Mouse (Mus musculus): Measurements from ENCODE around the gene Rpsa. TPM values are rescaled to one million over a fixed set of nuclear protein-coding genes. Genes with fewer than 3 reads are reported as not detected.
"Not testable (repeated sequence)": the region's sequence is repeated elsewhere in the genome, so short reads cannot be mapped to it uniquely, and the experiment has no call there.

Gene Rpsa
- 100 to 1,000 TPM; 879 to 949 TPM for total RNA-seq (2021)
- long read RNA-seq, experiment 1, transcript Rpsa-204 (6 exons, 1,599 nt): minor isoform, 10 of 417 reads
- long read RNA-seq, experiment 1, transcript Rpsa-201 (7 exons, 1,938 nt): major isoform, 294 of 417 reads
- long read RNA-seq, experiment 1, partial matches to known transcripts: 107 of 417 reads
- long read RNA-seq, experiment 1, other reads (novel, unspliced or antisense): 6 of 417 reads
- long read RNA-seq, experiment 2, transcript Rpsa-201 (7 exons, 1,938 nt): major isoform, 135 of 203 reads
- long read RNA-seq, experiment 2, transcript Rpsa-204 (6 exons, 1,599 nt): minor isoform, 9 of 203 reads
- long read RNA-seq, experiment 2, partial matches to known transcripts: 55 of 203 reads
- long read RNA-seq, experiment 2, other reads (novel, unspliced or antisense): 4 of 203 reads

DNA sequence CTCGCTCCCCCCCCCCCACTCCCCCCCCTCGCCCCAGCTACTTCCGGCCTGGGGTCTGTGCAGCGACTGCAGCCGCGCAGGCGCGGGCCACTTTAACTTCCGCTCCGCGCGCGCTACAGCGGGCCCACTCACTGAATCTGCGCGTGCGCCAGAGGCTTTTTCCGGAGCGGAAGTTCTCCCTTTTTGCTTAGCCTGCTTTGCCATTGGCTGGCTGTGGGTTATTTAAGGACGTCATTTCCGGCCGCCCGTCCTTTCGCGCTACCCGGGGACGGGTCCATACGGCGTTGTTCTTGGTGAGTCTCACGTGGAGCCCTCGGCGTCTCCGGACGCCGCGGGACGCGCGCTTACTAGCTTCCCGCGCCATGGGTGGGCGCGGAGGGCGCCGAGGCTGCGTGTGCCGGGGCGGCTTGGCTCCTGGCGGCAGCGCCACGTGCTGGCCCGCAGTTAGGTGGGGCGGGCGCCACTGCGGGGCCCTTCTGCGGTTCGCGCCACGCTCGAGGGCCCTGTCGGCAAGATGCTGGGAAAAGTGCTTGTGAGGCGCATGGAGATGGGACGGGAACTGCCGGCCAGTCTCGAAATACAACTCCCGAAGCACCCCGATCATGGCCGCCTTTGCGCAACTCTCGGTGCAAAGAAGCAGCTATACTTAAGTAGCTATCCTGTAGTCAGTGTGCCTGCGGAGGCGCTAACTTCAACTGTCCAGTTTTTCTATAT lies at the start of gene Rpsa:
Gene Rpsa, plus strand, starts transcription at position 152 of the 714 bp plus-strand sequence.
- peak; percentile 96 for DNase-seq

- no peak for DNase-seq
Observed at GRCm38 (mm10) chr9:120078241-120078640, 49.2 kb upstream of the Rpsa start.

GRCm38 (mm10) chr9:120079901-120080300 lies 47.6 kb upstream of the Rpsa start:
- no peak for DNase-seq

GRCm38 (mm10) chr9:120080546-120081108 lies 46.9 kb upstream of the Rpsa start:
- peak; percentile 14 for DNase-seq

DNA sequence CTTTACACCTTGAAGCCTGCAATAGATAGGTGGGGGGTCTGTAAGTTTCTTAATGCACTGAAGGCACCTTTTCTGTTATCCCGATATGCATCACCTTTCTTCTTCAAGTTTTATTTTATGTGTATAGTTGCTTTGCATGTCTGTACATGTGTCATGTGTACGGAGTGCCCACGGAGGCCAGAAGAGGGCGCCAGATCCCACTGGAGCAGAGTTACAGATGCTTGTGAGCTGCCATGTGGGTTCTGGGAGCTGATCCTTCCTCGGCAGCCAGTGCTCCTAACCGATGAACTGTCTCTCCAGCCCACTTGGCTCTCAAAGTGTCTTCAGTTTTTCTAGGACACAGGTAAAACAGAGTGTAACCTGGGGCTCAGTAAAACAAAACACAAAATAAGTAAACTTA lies 46.2 kb upstream of the Rpsa start:
- no peak for DNase-seq

GRCm38 (mm10) chr9:120081967-120082366 lies 45.5 kb upstream of the Rpsa start:
- DNase-seq: no peak

DNA sequence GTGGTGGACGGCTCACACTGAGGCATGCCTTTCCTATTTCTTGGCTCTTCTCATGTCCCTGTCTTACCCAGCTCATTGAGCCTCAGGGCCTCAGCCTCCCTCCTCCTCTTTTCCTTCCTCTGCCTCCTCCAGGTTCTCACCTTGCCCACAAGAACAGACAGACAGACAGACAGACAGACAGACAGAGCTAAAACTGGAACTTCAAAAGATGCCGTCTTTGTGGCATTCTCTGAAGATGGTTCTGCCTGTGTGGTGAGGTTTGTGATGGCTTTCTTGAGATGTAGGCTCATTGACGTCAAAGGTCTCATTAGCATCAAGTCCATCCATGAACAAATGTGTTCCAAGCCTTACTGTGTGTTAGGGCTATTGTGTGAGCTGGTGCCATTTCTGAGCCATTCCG lies 44.8 kb upstream of the Rpsa start:
- no peak for DNase-seq

GRCm38 (mm10) chr9:120083158-120083894 lies 44.2 kb upstream of the Rpsa start:
- DNase-seq: no peak

DNA sequence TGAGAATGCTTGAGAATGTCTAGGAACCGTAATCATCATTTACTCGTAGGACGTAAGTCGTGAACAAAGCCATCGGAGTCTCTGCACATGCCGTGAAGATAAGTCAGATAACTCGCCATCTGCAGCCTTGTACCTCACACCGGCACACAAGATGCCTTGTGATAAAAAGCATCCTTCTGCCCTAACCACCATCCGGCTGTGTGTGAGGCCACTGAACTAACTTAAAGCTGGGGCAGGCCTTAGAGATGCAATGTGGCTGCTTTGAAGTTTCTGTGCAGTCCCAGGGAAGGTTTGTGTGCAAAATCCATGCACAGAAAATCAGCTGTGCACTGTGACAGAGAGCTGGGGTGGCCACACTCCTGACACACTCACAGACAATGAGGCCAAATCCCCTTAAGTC lies 43.1 kb upstream of the Rpsa start:
- no peak for DNase-seq

DNA sequence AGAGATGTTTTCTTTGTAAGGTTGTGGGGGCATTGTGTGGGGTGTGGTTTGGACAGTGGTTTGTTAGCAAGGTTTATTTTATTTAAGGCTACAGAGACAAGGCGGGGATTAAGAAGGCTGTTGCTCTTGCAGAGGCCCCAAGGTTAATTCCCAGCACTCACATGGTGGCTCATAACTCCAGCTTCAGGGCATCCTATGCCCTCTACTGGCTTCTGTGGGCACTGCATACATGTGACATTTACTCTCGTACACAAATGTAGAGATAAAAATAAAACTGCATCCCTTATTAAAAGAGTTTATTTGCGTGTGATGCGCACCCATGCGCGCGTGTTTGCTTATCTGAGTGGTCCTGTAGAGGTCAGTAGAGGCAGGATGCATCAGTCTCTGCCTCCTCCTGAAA lies 38.4 kb upstream of the Rpsa start:
- no peak for DNase-seq

- DNase-seq: no peak
Observed at GRCm38 (mm10) chr9:120091086-120091485, 36.4 kb upstream of the Rpsa start.

- no peak for DNase-seq
Observed at GRCm38 (mm10) chr9:120091696-120092238, 35.7 kb upstream of the Rpsa start, which contains the start of gene Ccr8. Ccr8 (plus strand) TSS chr9:120092114.

- no peak for DNase-seq
Observed at GRCm38 (mm10) chr9:120093701-120094100, 33.8 kb upstream of the Rpsa start.

DNA sequence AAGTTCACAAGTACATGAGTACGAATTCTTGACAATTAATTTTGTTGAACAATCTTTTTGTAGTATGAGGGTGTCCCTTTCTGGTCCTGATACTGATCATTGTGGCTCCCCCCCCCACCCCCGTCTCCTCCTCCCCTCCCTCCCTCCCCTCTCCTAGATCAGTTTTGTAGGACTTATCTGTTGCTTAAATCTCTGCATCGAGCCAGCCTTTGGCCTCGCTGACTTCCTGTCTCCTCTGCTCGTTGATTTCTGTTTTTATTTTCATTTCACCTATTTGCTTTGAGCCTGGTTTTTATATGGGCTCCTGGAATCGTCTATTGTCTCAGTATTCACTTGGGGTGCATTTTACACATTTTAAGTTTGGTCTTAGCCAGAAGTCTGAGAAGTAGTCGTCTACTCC lies 31.6 kb upstream of the Rpsa start:
- no peak for DNase-seq

- peak; percentile 79 for DNase-seq
Observed at GRCm38 (mm10) chr9:120098682-120099081, 28.8 kb upstream of the Rpsa start.

- no peak for DNase-seq
Observed at GRCm38 (mm10) chr9:120099304-120099703, 28.2 kb upstream of the Rpsa start.

DNA sequence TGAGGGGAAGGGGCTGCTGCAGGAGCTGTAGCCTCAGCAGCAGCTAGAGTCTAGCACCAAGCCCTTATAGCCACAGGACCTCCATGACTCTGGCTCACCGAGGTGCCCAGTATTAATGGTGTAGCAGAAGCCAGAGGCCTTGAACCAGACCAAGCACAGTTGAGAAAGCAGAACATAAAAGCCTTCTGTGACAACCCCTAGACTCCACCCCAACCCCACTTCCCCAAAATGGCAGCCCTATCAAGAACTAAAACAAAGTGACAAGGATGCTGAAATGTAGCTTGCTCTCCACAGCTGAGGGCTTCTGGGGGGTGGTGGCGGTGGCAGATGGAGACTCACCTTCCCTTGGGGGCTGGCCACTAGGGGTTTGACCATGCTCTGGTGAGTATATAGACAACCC lies 26.3 kb upstream of the Rpsa start:
- no peak for DNase-seq

DNA sequence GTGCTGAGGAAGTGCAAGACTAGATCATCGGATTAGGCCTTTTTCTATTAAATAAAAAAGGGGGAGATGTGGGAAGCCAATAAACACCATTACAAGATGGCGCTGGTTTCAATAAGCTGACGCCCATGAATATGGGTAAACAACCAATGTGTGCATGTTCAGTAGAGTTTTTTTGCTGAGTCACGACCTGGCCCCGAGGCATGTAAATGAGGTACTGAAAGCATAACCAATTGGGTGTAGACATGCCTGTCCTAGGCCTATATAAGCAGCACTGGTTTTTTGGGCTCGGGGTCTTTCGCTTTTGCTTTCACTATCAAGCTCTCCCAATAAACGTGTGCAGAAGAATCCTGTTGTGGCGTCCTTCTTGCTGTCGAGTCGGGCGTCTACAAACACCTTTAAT lies 18.5 kb upstream of the Rpsa start:
- DNase-seq: not testable (repeated sequence)

GRCm38 (mm10) chr9:120110211-120111018 lies 17.1 kb upstream of the Rpsa start, which contains the start of gene Slc25a38:
Slc25a38 (plus strand) TSS chr9:120110374.
- peak; percentile 98 for DNase-seq

GRCm38 (mm10) chr9:120111156-120111945 lies 16.1 kb upstream of the Rpsa start:
- no peak for DNase-seq

All from adrenal gland, postnatal 10 days (tissue).